Mouse (Mus musculus) bone marrow macrophage, adult 2 months (primary cell): Measurements from ENCODE around the gene C1ql4.

Experiments used
- CTCF ChIP-seq: IDR thresholded peaks from 2 replicates; pipeline ENCODE4 v1.5.1; 2012; ENCODE audit warnings: low read depth, mild to moderate bottlenecking, low read length, moderate library complexity
- POLR2A ChIP-seq: IDR thresholded peaks from 2 replicates; pipeline ENCODE4 v1.6.1; 2012; ENCODE audit warnings: mild to moderate bottlenecking, low read depth, low read length, borderline replicate concordance

DNA sequence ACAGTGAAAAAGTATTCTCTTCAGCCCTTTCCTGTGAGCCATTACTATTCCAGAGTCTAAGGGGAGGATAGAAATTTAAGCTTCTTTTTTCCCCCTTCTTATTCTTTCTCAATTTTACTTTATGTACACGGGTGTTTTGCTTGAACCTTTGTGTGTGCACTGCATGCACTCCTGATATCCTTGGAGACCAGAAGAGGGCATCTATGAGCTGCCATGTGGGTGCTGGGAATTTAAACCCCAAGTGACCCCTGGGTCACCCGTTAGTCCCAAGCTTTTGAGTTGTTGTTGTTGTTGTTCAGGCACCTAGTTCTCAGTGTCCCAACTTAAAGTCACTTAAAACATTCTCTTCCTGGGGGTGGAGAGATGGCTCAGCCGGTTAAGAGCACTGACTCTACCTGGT is 12.4 kb upstream of the C1ql4 start:
- TF ChIP-seq CTCF (no peak), POLR2A (no peak)
